Mouse (Mus musculus) G1E-ER4 (cell line): ENCODE data around the gene Cdh1. TPM values are rescaled to one million over a fixed set of nuclear protein-coding genes. Genes with fewer than 3 reads are reported as not detected.
"Not testable (repeated sequence)": the region's sequence is repeated elsewhere in the genome, so short reads cannot be mapped to it uniquely, and the experiment has no call there.

Experiments
- GATA1 ChIP-seq: IDR thresholded peaks from one replicate; pipeline ENCODE4 v1.8.0; 2012; ENCODE audit warnings: low read length, inconsistent platforms
- polyA plus RNA-seq: library from polyadenylated mRNA; stranded (reverse); fragments of >175 nt; gene quantifications from 2 replicates; pipeline ENCODE4 v1.2.3, GENCODE M21; 2012

Cdh1 gene
- polyA plus RNA-seq: not detected in 2 replicates

GRCm38 (mm10) chr8:106603131-106603819 lies at the start of gene Cdh1:
Gene Cdh1, plus strand, starts transcription at chr8:106603351.
- no peak for TF ChIP-seq GATA1

- no peak for TF ChIP-seq GATA1
These were observed 49.1 kb upstream of the Cdh1 start for GRCm38 (mm10) chr8:106554011-106554410.

- TF ChIP-seq GATA1: no peak
These were observed 47.0 kb upstream of the Cdh1 start for GRCm38 (mm10) chr8:106556068-106556645.

- TF ChIP-seq GATA1: no peak
These were observed 43.3 kb upstream of the Cdh1 start for GRCm38 (mm10) chr8:106559844-106560243.

- no peak for TF ChIP-seq GATA1
These were observed 41.9 kb upstream of the Cdh1 start for GRCm38 (mm10) chr8:106561097-106561865.

GRCm38 (mm10) chr8:106563691-106564182 lies 39.4 kb upstream of the Cdh1 start:
- no peak for TF ChIP-seq GATA1

- no peak for TF ChIP-seq GATA1
These were observed 34.1 kb upstream of the Cdh1 start for GRCm38 (mm10) chr8:106569006-106569405.

GRCm38 (mm10) chr8:106570386-106570785 lies 32.8 kb upstream of the Cdh1 start:
- TF ChIP-seq GATA1: no peak

GRCm38 (mm10) chr8:106571551-106572172 lies 31.5 kb upstream of the Cdh1 start:
- TF ChIP-seq GATA1: no peak

GRCm38 (mm10) chr8:106573168-106573567 lies 30.0 kb upstream of the Cdh1 start, which contains the start of gene Gm10073:
Gene Gm10073, minus strand, starts transcription at chr8:106573461.
- TF ChIP-seq GATA1: not testable (repeated sequence)

- TF ChIP-seq GATA1: no peak
These were observed 28.9 kb upstream of the Cdh1 start for GRCm38 (mm10) chr8:106574283-106574682.

GRCm38 (mm10) chr8:106576849-106577555 lies 26.1 kb upstream of the Cdh1 start:
- TF ChIP-seq GATA1: no peak

- TF ChIP-seq GATA1: no peak
These were observed 23.6 kb upstream of the Cdh1 start for GRCm38 (mm10) chr8:106579510-106579909.

- TF ChIP-seq GATA1: no peak
These were observed 21.6 kb upstream of the Cdh1 start for GRCm38 (mm10) chr8:106581344-106582088.
